Comparison of ENCODE assay signal across 28 mouse cellular contexts in genomic region chr17:23994667-23995066, GRCm38 (mm10). TPM values are rescaled to one million over a fixed set of nuclear protein-coding genes. Genes with fewer than 3 reads are reported as not detected.
DNase-seq lines count a peak whose midpoint lies in the region; ATAC-seq and TF ChIP-seq lines count a peak whose summit lies in the region.
"Had no signal": no experiment of that assay in that cellular context is flagged by ENCODE, and none has a peak within 500 bp of the region (broad histone marks: within the 10 kb centered on the region; RNA-seq: fewer than 3 reads in every experiment).

No protein-coding gene starts in this region.

- H3K4me1 ChIP-seq in midbrain, embryonic 16.5 days (ENCODE audit: control insufficient read depth, insufficient read depth, low read length): peaks cover 6% of the 10 kb centered on the region; the same call in 1 of the 2 replicates
- H3K4me1 ChIP-seq in midbrain, embryonic 15.5 days: peaks cover 13% of the 10 kb centered on the region
- H3K4me1 ChIP-seq in stomach, embryonic 16.5 days (ENCODE audit: control insufficient read depth, insufficient read depth, low read length): peaks cover 16% of the 10 kb centered on the region; the same call in 1 of the 2 replicates
- no peaks in the 10 kb centered on the region for H3K4me1 ChIP-seq in stomach, postnatal 0 days (replicated peaks; ENCODE audit: control insufficient read depth, insufficient read depth)
- 0 out of 2 replicates have a peak, but pooled peaks cover 3% of the 10 kb centered on the region for H3K4me1 ChIP-seq in cortical plate, adult 2 months (ENCODE audit: control insufficient read depth, insufficient read depth, low read length)

- H3K4me3 ChIP-seq in midbrain, embryonic 16.5 days (ENCODE audit: low read depth, low read length): no peak overlapping the region
- no peak overlapping the region for H3K4me3 ChIP-seq in midbrain, embryonic 15.5 days
- H3K4me3 ChIP-seq in stomach, embryonic 16.5 days (replicated peaks; ENCODE audit: low read length): no peak overlapping the region
- H3K4me3 ChIP-seq in stomach, postnatal 0 days (ENCODE audit: low read depth, low read length): no peak overlapping the region
- no peak overlapping the region for H3K4me3 ChIP-seq in cortical plate, adult 2 months (ENCODE audit: insufficient read depth, low read length)
- H3K4me3 ChIP-seq: embryonic facial prominence, embryonic 12.5 days; erythroblast, embryonic 14.5 days; forebrain, embryonic 12.5 days had no signal

- DNase-seq in frontal cortex, postnatal 25 days (ENCODE audit: low spot score in 2 of 2): no peak
- no peak for DNase-seq in stomach, postnatal 0 days (ENCODE audit: low spot score)
- DNase-seq in adrenal gland, adult 8-10 months: no peak
- DNase-seq: adrenal gland, adult 2 months; adrenal gland, postnatal 14 days; adrenal gland, postnatal 36 days; cerebellum, adult 11 months; cerebellum, adult 18-20 months; cerebellum, adult 8-10 months; cerebellum, adult 9-11 months; cerebellum, postnatal 25 days; embryo, embryonic 11 days had no signal

- no peak for TF ChIP-seq CTCF in stomach, postnatal 0 days (IDR thresholded peaks at IDR 0.05; ENCODE audit: low read depth)
- no peak for TF ChIP-seq CTCF in cortical plate, adult 2 months (IDR thresholded peaks at IDR 0.05; ENCODE audit: extremely low read depth, insufficient read depth, low read length)

- no peak for TF ChIP-seq EP300 in stomach, postnatal 0 days (optimal IDR thresholded peaks at IDR 0.05)

- H3K9ac ChIP-seq in midbrain, embryonic 16.5 days (ENCODE audit: low read depth, low read length): no peak overlapping the region
- no peak overlapping the region for H3K9ac ChIP-seq in midbrain, embryonic 15.5 days
- H3K9ac ChIP-seq in stomach, embryonic 16.5 days (ENCODE audit: low read length): no peak overlapping the region
- H3K9ac ChIP-seq in stomach, postnatal 0 days (ENCODE audit: low read length): no peak overlapping the region
- H3K9ac ChIP-seq: embryonic facial prominence, embryonic 12.5 days; embryonic facial prominence, embryonic 15.5 days; forebrain, embryonic 12.5 days had no signal

- H3K27me3 ChIP-seq in midbrain, embryonic 16.5 days (ENCODE audit: control insufficient read depth, insufficient read depth, low read depth, low read length): no peaks in the 10 kb centered on the region
- no peaks in the 10 kb centered on the region for H3K27me3 ChIP-seq in midbrain, embryonic 15.5 days (replicated peaks)
- no peaks in the 10 kb centered on the region for H3K27me3 ChIP-seq in stomach, embryonic 16.5 days (ENCODE audit: control insufficient read depth, insufficient read depth, low read length)
- H3K27me3 ChIP-seq in stomach, postnatal 0 days (ENCODE audit: control insufficient read depth, insufficient read depth, low read length): no peaks in the 10 kb centered on the region
- H3K27me3 ChIP-seq: embryonic facial prominence, embryonic 15.5 days had no signal

- H3K36me3 ChIP-seq in midbrain, embryonic 16.5 days (ENCODE audit: control insufficient read depth, insufficient read depth, low read length): no peaks in the 10 kb centered on the region
- H3K36me3 ChIP-seq in midbrain, embryonic 15.5 days (replicated peaks): no peaks in the 10 kb centered on the region
- no peaks in the 10 kb centered on the region for H3K36me3 ChIP-seq in stomach, embryonic 16.5 days (ENCODE audit: control insufficient read depth, insufficient read depth, low read length)
- no peaks in the 10 kb centered on the region for H3K36me3 ChIP-seq in stomach, postnatal 0 days (ENCODE audit: control insufficient read depth, insufficient read depth, low read length)
- H3K36me3 ChIP-seq: embryonic facial prominence, embryonic 12.5 days; embryonic facial prominence, embryonic 15.5 days; forebrain, embryonic 10.5 days; forebrain, embryonic 12.5 days had no signal

- 76% methylated on average over 7 of the region's 7 CpGs for WGBS in midbrain, embryonic 16.5 days
- 75% methylated on average over 7 of the region's 7 CpGs for WGBS in midbrain, embryonic 15.5 days
- 65% methylated on average over 7 of the region's 7 CpGs for WGBS in stomach, embryonic 16.5 days
- WGBS in stomach, postnatal 0 days: 51% methylated on average over 7 of the region's 7 CpGs

- H3K27ac ChIP-seq in midbrain, embryonic 16.5 days (ENCODE audit: low read length): no peak overlapping the region
- no peak overlapping the region for H3K27ac ChIP-seq in midbrain, embryonic 15.5 days
- peak overlapping the region; percentile 32 for H3K27ac ChIP-seq in stomach, embryonic 16.5 days (ENCODE audit: low read length)
- H3K27ac ChIP-seq in stomach, postnatal 0 days (replicated peaks): no peak overlapping the region
- H3K27ac ChIP-seq in cortical plate, adult 2 months (ENCODE audit: insufficient read depth, low read length): peak overlapping the region; percentile 30; the same call in 1 of the 2 replicates
- H3K27ac ChIP-seq: embryonic facial prominence, embryonic 12.5 days; embryonic facial prominence, embryonic 15.5 days; forebrain, embryonic 12.5 days had no signal

- no peak for TF ChIP-seq POLR2A in cortical plate, adult 2 months (IDR thresholded peaks at IDR 0.05; ENCODE audit: extremely low read depth, insufficient read depth, low read length)

- ATAC-seq in frontal cortex, adult (ENCODE audit: low TSS enrichment): peak; percentile 70
- 0 out of 2 replicates have a peak, but pooled peaks have one; percentile 12 for ATAC-seq in midbrain, embryonic 16.5 days
- no peak for ATAC-seq in midbrain, embryonic 15.5 days (replicated peaks)
- ATAC-seq in stomach, embryonic 16.5 days (ENCODE audit: insufficient read depth, low FRiP score): no peak
- ATAC-seq in stomach, postnatal 0 days (ENCODE audit: low FRiP score, low TSS enrichment): no peak

- H3K4me2 ChIP-seq in midbrain, embryonic 16.5 days (ENCODE audit: low read length): no peak overlapping the region
- no peak overlapping the region for H3K4me2 ChIP-seq in midbrain, embryonic 15.5 days
- H3K4me2 ChIP-seq in stomach, embryonic 16.5 days (ENCODE audit: low read depth, low read length): no peak overlapping the region
- no peak overlapping the region for H3K4me2 ChIP-seq in stomach, postnatal 0 days (replicated peaks; ENCODE audit: low read depth)

- no peaks in the 10 kb centered on the region for H3K9me3 ChIP-seq in midbrain, embryonic 16.5 days (replicated peaks; ENCODE audit: control insufficient read depth, low read length, poor library complexity, severe bottlenecking)
- H3K9me3 ChIP-seq in midbrain, embryonic 15.5 days: no peaks in the 10 kb centered on the region
- no peaks in the 10 kb centered on the region for H3K9me3 ChIP-seq in stomach, embryonic 16.5 days (replicated peaks; ENCODE audit: control insufficient read depth, low read length)
- no peaks in the 10 kb centered on the region for H3K9me3 ChIP-seq in stomach, postnatal 0 days (ENCODE audit: control insufficient read depth, low read length)
- H3K9me3 ChIP-seq: embryonic facial prominence, embryonic 12.5 days; embryonic facial prominence, embryonic 15.5 days; forebrain, embryonic 10.5 days; forebrain, embryonic 12.5 days had no signal

RNA-seq across cellular contexts. Expression of gene Prss22, which starts 3.2 kb away (rescaled TPM):
- polyA plus RNA-seq in midbrain, embryonic 16.5 days (2015; fragmentation: Nextera tagmentation; extraction: Ambion mirVana): not detected in 2 replicates
- polyA plus RNA-seq in midbrain, embryonic 15.5 days (2015; fragmentation: Nextera tagmentation; extraction: Ambion mirVana): not detected in 2 replicates
- polyA plus RNA-seq in stomach, embryonic 16.5 days (2015; fragmentation: Nextera tagmentation; extraction: Ambion mirVana): 4.2 and 6.7 TPM in 2 replicates
- polyA plus RNA-seq in stomach, postnatal 0 days (2015; fragmentation: Nextera tagmentation; extraction: Ambion mirVana): 3.4 and 4.8 TPM in 2 replicates
- 1.6 and 1.7 TPM in 2 replicates for polyA plus RNA-seq in cortical plate, adult 2 months (2012; rRNA removed)
- total RNA-seq in adrenal gland, adult 8-10 months (2022): not detected
- total RNA-seq: adrenal gland, adult 2 months; adrenal gland, postnatal 14 days; adrenal gland, postnatal 36 days; MEL had no signal
- polyA plus RNA-seq: adrenal gland, adult 2 months; brain, embryonic 14.5 days; forebrain, embryonic 14.5 days; forebrain, embryonic 16.5 days had no signal

RNA-seq across cellular contexts. Expression of gene Prss30, which starts 14.3 kb away (rescaled TPM):
- 0.24 TPM in 1 of 2 replicates, not detected in the other for polyA plus RNA-seq in midbrain, embryonic 16.5 days (2015; fragmentation: Nextera tagmentation; extraction: Ambion mirVana)
- not detected in 2 replicates for polyA plus RNA-seq in midbrain, embryonic 15.5 days (2015; fragmentation: Nextera tagmentation; extraction: Ambion mirVana)
- polyA plus RNA-seq in stomach, embryonic 16.5 days (2015; fragmentation: Nextera tagmentation; extraction: Ambion mirVana): 0.18 and 0.21 TPM in 2 replicates
- polyA plus RNA-seq in stomach, postnatal 0 days (2015; fragmentation: Nextera tagmentation; extraction: Ambion mirVana): 0.08 and 0.11 TPM in 2 replicates
- polyA plus RNA-seq in cortical plate, adult 2 months (2012; rRNA removed): 0.46 and 0.47 TPM in 2 replicates
- total RNA-seq in adrenal gland, adult 8-10 months (2022): under 1 TPM in 3 of 4 experiments, not detected in 1; 0.19 to 0.41 (median 0.31) TPM
- total RNA-seq: ES-E14, MEL had no signal
- polyA plus RNA-seq: embryonic facial prominence, embryonic 12.5 days; embryonic facial prominence, embryonic 15.5 days; erythroblast, embryonic 14.5 days; forebrain, embryonic 10.5 days; forebrain, embryonic 12.5 days; forebrain, embryonic 14.5 days had no signal

RNA-seq across cellular contexts. Expression of gene Sbpl, which starts 39.6 kb away (rescaled TPM):
- polyA plus RNA-seq in midbrain, embryonic 16.5 days (2015; fragmentation: Nextera tagmentation; extraction: Ambion mirVana): not detected in 2 replicates
- not detected in 2 replicates for polyA plus RNA-seq in midbrain, embryonic 15.5 days (2015; fragmentation: Nextera tagmentation; extraction: Ambion mirVana)
- polyA plus RNA-seq in stomach, embryonic 16.5 days (2015; fragmentation: Nextera tagmentation; extraction: Ambion mirVana): not detected in 2 replicates
- polyA plus RNA-seq in stomach, postnatal 0 days (2015; fragmentation: Nextera tagmentation; extraction: Ambion mirVana): not detected in 2 replicates
- not detected in 2 replicates for polyA plus RNA-seq in cortical plate, adult 2 months (2012; rRNA removed)
- not detected for total RNA-seq in adrenal gland, adult 8-10 months (2022)
- total RNA-seq: adrenal gland, adult 2 months; adrenal gland, postnatal 14 days; adrenal gland, postnatal 36 days; ES-E14; MEL had no signal
- polyA plus RNA-seq: adrenal gland, adult 2 months; brain, embryonic 14.5 days; C2C12; embryonic facial prominence, embryonic 12.5 days; embryonic facial prominence, embryonic 15.5 days; erythroblast, embryonic 14.5 days; forebrain, embryonic 10.5 days; forebrain, embryonic 12.5 days; forebrain, embryonic 14.5 days; forebrain, embryonic 16.5 days had no signal

RNA-seq across cellular contexts. Expression of gene Prss27, which starts 43.3 kb away (rescaled TPM):
- polyA plus RNA-seq in midbrain, embryonic 16.5 days (2015; fragmentation: Nextera tagmentation; extraction: Ambion mirVana): 0.19 and 0.27 TPM in 2 replicates
- polyA plus RNA-seq in midbrain, embryonic 15.5 days (2015; fragmentation: Nextera tagmentation; extraction: Ambion mirVana): 0.36 and 0.44 TPM in 2 replicates
- 19.0 and 30.0 TPM in 2 replicates for polyA plus RNA-seq in stomach, embryonic 16.5 days (2015; fragmentation: Nextera tagmentation; extraction: Ambion mirVana)
- 40.8 and 47.1 TPM in 2 replicates for polyA plus RNA-seq in stomach, postnatal 0 days (2015; fragmentation: Nextera tagmentation; extraction: Ambion mirVana)
- polyA plus RNA-seq in cortical plate, adult 2 months (2012; rRNA removed): 0.08 TPM in 1 of 2 replicates, not detected in the other
- under 1 TPM in 1 of 4 experiments, not detected in 3; 0.70 TPM for total RNA-seq in adrenal gland, adult 8-10 months (2022)
- total RNA-seq: MEL had no signal
- polyA plus RNA-seq: brain, embryonic 14.5 days; erythroblast, embryonic 14.5 days; forebrain, embryonic 14.5 days had no signal

RNA-seq across cellular contexts. Expression of gene Sbp, which starts 53.2 kb away (rescaled TPM):
- not detected in 2 replicates for polyA plus RNA-seq in midbrain, embryonic 16.5 days (2015; fragmentation: Nextera tagmentation; extraction: Ambion mirVana)
- polyA plus RNA-seq in midbrain, embryonic 15.5 days (2015; fragmentation: Nextera tagmentation; extraction: Ambion mirVana): not detected in 2 replicates
- polyA plus RNA-seq in stomach, embryonic 16.5 days (2015; fragmentation: Nextera tagmentation; extraction: Ambion mirVana): not detected in 2 replicates
- polyA plus RNA-seq in stomach, postnatal 0 days (2015; fragmentation: Nextera tagmentation; extraction: Ambion mirVana): not detected in 2 replicates
- not detected in 2 replicates for polyA plus RNA-seq in cortical plate, adult 2 months (2012; rRNA removed)
- total RNA-seq in adrenal gland, adult 8-10 months (2022): not detected
- total RNA-seq: adrenal gland, adult 2 months; adrenal gland, postnatal 14 days; adrenal gland, postnatal 36 days; ES-E14; MEL had no signal
- polyA plus RNA-seq: adrenal gland, adult 2 months; brain, embryonic 14.5 days; C2C12; embryonic facial prominence, embryonic 12.5 days; embryonic facial prominence, embryonic 15.5 days; erythroblast, embryonic 14.5 days; forebrain, embryonic 10.5 days; forebrain, embryonic 12.5 days; forebrain, embryonic 14.5 days; forebrain, embryonic 16.5 days had no signal

Comparison
In these comparisons a context has a peak if more than half of its experiments do, and no peak if none do; other contexts are left out.
1. ATAC-seq: peak in frontal cortex, adult (single experiment) and midbrain, embryonic 16.5 days (single experiment); none in midbrain, embryonic 15.5 days (single experiment), stomach, embryonic 16.5 days (single experiment) and stomach, postnatal 0 days (single experiment).
2. H3K27ac ChIP-seq: peak in stomach, embryonic 16.5 days (single experiment) and cortical plate, adult 2 months (single experiment); none in midbrain, embryonic 16.5 days (single experiment), midbrain, embryonic 15.5 days (single experiment) and stomach, postnatal 0 days (single experiment).